Mouse (Mus musculus): ENCODE measurements around the gene Akr1d1. TPM values are rescaled to one million over a fixed set of nuclear protein-coding genes. Genes with fewer than 3 reads are reported as not detected.

Akr1d1 gene
- polyA plus RNA-seq, 1 experiment from 2014 or later: 0.08 TPM

DNA sequence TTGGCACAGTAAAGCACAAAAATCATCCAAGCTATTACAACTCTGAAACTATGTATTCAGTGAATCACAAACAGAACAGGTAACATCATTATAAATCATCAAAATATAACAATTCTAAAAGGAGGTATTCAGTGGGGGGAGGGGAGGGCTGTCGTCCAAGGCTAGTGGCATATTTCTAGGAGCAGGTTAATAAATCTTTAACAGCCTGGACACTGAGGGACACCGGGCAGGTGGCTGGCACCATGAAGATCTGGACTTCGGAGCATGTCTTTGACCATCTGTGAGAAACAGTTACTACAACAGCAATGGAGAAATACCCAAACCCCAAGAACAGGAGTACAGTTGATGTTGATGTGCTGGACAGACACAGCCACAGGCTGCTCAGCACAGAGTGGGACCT is 11.2 kb downstream of the Akr1d1 start:
- ATAC-seq (ENCODE audit: low FRiP score, low TSS enrichment): no peak
- WGBS: 68% methylated on average over 3 of the region's 3 CpGs
- no peak overlapping the region for H3K27ac ChIP-seq (ENCODE audit: low read depth, low read length)
- H3K4me1 ChIP-seq (ENCODE audit: control insufficient read depth, insufficient read depth, low read length): no peaks in the 10 kb centered on the region
- H3K9me3 ChIP-seq (ENCODE audit: control insufficient read depth, low read length): no peaks in the 10 kb centered on the region
- H3K36me3 ChIP-seq (ENCODE audit: control insufficient read depth, insufficient read depth, low read length): no peaks in the 10 kb centered on the region
- H3K4me2 ChIP-seq (replicated peaks; ENCODE audit: low read depth, low read length): no peak overlapping the region
- no peak overlapping the region for H3K4me3 ChIP-seq (ENCODE audit: low read length)
- no peak overlapping the region for H3K9ac ChIP-seq (ENCODE audit: low read depth, low read length)
- H3K27me3 ChIP-seq (ENCODE audit: control insufficient read depth, insufficient read depth, low read length): no peaks in the 10 kb centered on the region

DNA sequence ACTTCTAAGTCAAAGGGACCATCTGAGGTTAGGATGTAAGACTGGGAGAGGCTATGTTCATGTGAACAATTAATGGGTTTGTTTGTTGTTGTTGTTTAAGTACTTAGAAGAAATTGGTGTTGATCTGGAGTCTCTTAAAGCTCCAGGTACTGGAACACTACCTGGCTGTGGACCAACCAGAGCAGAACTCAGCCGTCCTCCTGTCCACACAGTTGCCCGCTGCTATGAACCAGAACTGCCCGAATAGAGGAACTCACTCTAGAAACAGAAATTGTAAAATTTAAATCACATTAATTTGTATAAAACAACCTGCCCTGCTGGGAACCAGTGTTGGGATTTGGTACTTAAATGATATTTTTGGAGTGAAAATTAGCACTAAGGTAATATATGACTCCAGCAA is 12.2 kb downstream of the Akr1d1 start:
- no peak overlapping the region for H3K9ac ChIP-seq (ENCODE audit: low read depth, low read length)
- no peak overlapping the region for H3K27ac ChIP-seq (ENCODE audit: low read depth, low read length)
- no peak overlapping the region for H3K4me2 ChIP-seq (replicated peaks; ENCODE audit: low read depth, low read length)
- no peak overlapping the region for H3K4me3 ChIP-seq (ENCODE audit: low read length)
- no peaks in the 10 kb centered on the region for H3K4me1 ChIP-seq (ENCODE audit: control insufficient read depth, insufficient read depth, low read length)
- no peaks in the 10 kb centered on the region for H3K36me3 ChIP-seq (ENCODE audit: control insufficient read depth, insufficient read depth, low read length)
- H3K9me3 ChIP-seq (ENCODE audit: control insufficient read depth, low read length): no peaks in the 10 kb centered on the region
- no peaks in the 10 kb centered on the region for H3K27me3 ChIP-seq (ENCODE audit: control insufficient read depth, insufficient read depth, low read length)
- WGBS: 100% methylated on average over 3 of the region's 3 CpGs
- no peak for ATAC-seq (ENCODE audit: low FRiP score, low TSS enrichment)

DNA sequence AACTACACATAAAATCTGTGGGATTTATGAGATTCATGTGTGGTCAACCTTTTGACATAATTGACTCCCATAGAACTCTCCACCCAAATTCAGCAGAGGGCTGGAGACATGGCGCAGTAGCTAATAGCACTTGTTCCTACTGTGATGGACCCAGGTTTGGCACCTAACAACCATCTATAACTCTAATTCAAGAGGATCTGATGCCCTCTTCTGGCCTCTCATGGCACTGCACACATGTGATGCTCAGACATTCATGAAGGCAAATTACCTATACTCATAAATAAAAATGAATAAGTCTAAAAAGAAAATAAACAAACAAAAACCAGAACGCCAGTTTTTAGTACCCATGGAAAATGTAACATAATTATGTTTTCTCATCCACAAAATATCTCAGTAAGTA is 22.8 kb downstream of the Akr1d1 start:
- no peaks in the 10 kb centered on the region for H3K27me3 ChIP-seq (ENCODE audit: control insufficient read depth, insufficient read depth, low read length)
- H3K9ac ChIP-seq (ENCODE audit: low read depth, low read length): no peak overlapping the region
- H3K4me3 ChIP-seq (ENCODE audit: low read length): no peak overlapping the region
- H3K9me3 ChIP-seq (ENCODE audit: control insufficient read depth, low read length): no peaks in the 10 kb centered on the region
- H3K4me2 ChIP-seq (replicated peaks; ENCODE audit: low read depth, low read length): no peak overlapping the region
- H3K4me1 ChIP-seq (ENCODE audit: control insufficient read depth, insufficient read depth, low read length): no peaks in the 10 kb centered on the region
- H3K27ac ChIP-seq (ENCODE audit: low read depth, low read length): no peak overlapping the region
- no peak for ATAC-seq (ENCODE audit: low FRiP score, low TSS enrichment)
- no peaks in the 10 kb centered on the region for H3K36me3 ChIP-seq (ENCODE audit: control insufficient read depth, insufficient read depth, low read length)
- WGBS: 87% methylated on average over 2 of the region's 2 CpGs

DNA sequence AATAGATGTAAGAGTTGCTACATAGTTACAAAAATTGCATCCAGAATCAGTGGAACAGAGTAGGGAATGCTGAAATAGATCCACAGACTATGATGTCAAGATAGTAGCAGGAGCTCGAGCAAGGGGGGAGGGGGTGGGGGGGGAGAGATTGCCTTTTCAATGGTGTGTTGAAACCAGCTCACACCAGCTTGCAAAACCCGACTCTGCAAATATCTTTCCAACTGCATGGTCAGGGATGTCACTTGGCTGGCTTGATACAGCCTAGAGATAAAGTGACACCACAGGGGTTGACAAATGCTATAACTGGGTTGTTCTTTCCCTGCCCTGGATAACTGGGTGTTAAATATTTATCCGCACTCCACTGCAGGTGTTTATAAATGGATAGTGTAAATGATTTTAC is 24.0 kb downstream of the Akr1d1 start:
- H3K27ac ChIP-seq (ENCODE audit: low read depth, low read length): no peak overlapping the region
- WGBS: 82% methylated on average over 3 of the region's 3 CpGs
- H3K36me3 ChIP-seq (ENCODE audit: control insufficient read depth, insufficient read depth, low read length): no peaks in the 10 kb centered on the region

DNA sequence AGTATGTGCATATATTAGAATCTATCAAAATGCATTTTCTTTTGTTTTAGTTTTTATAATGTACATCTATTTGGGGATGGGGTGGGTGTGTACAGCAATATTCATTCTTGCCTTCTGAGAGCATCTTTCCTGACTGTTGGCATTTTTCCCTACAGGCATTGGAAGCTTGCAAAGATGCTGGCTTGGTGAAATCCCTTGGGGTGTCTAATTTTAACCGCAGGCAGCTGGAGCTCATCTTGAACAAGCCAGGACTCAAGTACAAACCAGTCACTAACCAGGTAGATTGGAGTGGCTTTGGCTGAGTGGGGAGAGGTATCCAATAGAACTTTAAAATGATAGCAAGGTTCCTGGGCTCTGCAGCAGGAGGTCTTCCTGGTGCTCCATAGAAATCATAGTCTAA is 24.4 kb downstream of the Akr1d1 start:
- Histone ChIP-seq H3K9me3 (ENCODE audit: control insufficient read depth, low read length) (no peaks in the 10 kb centered on the region), H3K4me2 (replicated peaks; ENCODE audit: low read depth, low read length) (no peak overlapping the region), H3K9ac (ENCODE audit: low read depth, low read length) (no peak overlapping the region), H3K27ac (ENCODE audit: low read depth, low read length) (no peak overlapping the region), H3K36me3 (ENCODE audit: control insufficient read depth, insufficient read depth, low read length) (no peaks in the 10 kb centered on the region), H3K27me3 (ENCODE audit: control insufficient read depth, insufficient read depth, low read length) (no peaks in the 10 kb centered on the region), H3K4me1 (ENCODE audit: control insufficient read depth, insufficient read depth, low read length) (no peaks in the 10 kb centered on the region), H3K4me3 (ENCODE audit: low read length) (no peak overlapping the region)
- 81% methylated on average over 1 of the region's 1 CpGs for WGBS
- no peak for ATAC-seq (ENCODE audit: low FRiP score, low TSS enrichment)

More for the DNA sequence above, 24.0 kb downstream of the Akr1d1 start:
- Histone ChIP-seq H3K4me1 (ENCODE audit: control insufficient read depth, insufficient read depth, low read length) (no peaks in the 10 kb centered on the region), H3K9me3 (ENCODE audit: control insufficient read depth, low read length) (no peaks in the 10 kb centered on the region), H3K4me3 (ENCODE audit: low read length) (no peak overlapping the region), H3K4me2 (replicated peaks; ENCODE audit: low read depth, low read length) (no peak overlapping the region), H3K27me3 (ENCODE audit: control insufficient read depth, insufficient read depth, low read length) (no peaks in the 10 kb centered on the region), H3K9ac (ENCODE audit: low read depth, low read length) (no peak overlapping the region)
- ATAC-seq (ENCODE audit: low FRiP score, low TSS enrichment): no peak

DNA sequence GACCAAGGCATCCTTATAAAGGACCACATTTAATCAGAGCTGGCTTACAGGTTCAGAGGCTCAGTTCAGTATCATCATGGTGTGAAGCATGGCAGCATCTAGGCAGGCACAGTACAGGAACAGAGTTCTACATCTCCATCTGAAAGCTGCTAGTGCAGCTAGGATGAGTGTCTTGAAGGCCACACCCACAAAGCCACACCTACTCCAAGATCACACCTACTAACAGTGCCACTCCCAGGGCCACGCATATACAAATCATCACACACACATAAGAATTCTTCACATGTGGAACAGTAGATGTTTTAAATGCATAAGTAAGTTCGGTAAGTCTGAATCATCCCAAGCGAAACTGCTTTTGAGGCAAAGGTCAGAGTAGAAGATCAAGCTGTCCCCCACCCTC is 33.9 kb downstream of the Akr1d1 start:
- H3K4me1 ChIP-seq (ENCODE audit: control insufficient read depth, insufficient read depth, low read length): no peaks in the 10 kb centered on the region
- H3K4me3 ChIP-seq (ENCODE audit: low read length): no peak overlapping the region
- no peaks in the 10 kb centered on the region for H3K27me3 ChIP-seq (ENCODE audit: control insufficient read depth, insufficient read depth, low read length)
- no peak overlapping the region for H3K27ac ChIP-seq (ENCODE audit: low read depth, low read length)
- 69% methylated on average over 3 of the region's 3 CpGs for WGBS
- no peak overlapping the region for H3K4me2 ChIP-seq (replicated peaks; ENCODE audit: low read depth, low read length)
- no peak overlapping the region for H3K9ac ChIP-seq (ENCODE audit: low read depth, low read length)
- ATAC-seq (ENCODE audit: low FRiP score, low TSS enrichment): no peak
- H3K9me3 ChIP-seq (ENCODE audit: control insufficient read depth, low read length): no peaks in the 10 kb centered on the region
- no peaks in the 10 kb centered on the region for H3K36me3 ChIP-seq (ENCODE audit: control insufficient read depth, insufficient read depth, low read length)

DNA sequence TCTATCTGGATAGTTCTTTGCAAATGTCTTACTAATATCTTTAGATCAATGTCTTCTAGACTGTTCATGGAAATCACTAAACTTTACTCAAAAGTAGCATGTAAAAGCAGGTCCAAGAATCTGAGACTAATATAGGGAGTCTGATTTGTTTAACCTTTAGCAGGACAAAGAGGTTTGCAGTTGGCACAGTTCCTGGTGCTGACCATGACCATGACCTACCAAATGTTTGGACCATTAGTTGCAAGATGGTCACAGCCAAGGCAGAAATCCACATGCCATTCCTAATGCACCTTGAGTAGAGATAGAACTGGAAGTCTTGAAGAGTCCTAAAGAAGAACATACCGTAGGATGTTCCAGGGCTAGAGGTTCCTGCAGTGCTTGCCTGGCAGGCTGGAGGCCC is 37.4 kb downstream of the Akr1d1 start:
- no peaks in the 10 kb centered on the region for H3K9me3 ChIP-seq (ENCODE audit: control insufficient read depth, low read length)
- H3K9ac ChIP-seq (ENCODE audit: low read depth, low read length): no peak overlapping the region
- no peak for ATAC-seq (ENCODE audit: low FRiP score, low TSS enrichment)
- no peak overlapping the region for H3K4me2 ChIP-seq (replicated peaks; ENCODE audit: low read depth, low read length)
- H3K36me3 ChIP-seq (ENCODE audit: control insufficient read depth, insufficient read depth, low read length): no peaks in the 10 kb centered on the region
- no peak overlapping the region for H3K27ac ChIP-seq (ENCODE audit: low read depth, low read length)
- no peaks in the 10 kb centered on the region for H3K4me1 ChIP-seq (ENCODE audit: control insufficient read depth, insufficient read depth, low read length)
- H3K27me3 ChIP-seq (ENCODE audit: control insufficient read depth, insufficient read depth, low read length): no peaks in the 10 kb centered on the region
- 93% methylated on average over 1 of the region's 1 CpGs for WGBS
- no peak overlapping the region for H3K4me3 ChIP-seq (ENCODE audit: low read length)

DNA sequence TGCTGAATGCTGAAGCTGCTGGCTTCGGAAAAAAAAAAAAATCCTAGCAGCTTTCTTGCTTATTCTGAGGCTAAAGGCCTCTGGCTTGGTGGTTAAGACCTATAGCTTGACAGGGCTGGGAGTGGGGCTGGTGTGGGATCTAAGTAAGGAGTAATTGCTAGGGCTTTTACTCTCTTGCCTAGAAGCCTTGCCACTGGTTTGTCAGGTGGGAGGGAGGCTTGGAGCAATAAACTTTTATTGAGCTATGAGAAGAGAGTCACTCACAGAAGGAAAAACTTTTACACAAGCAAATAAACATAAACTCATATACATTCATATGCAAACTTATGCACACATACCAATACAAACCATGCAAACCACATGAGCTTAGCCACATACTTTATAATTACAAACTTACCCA is 42.0 kb downstream of the Akr1d1 start:
- Histone ChIP-seq H3K27ac (ENCODE audit: low read depth, low read length) (peak overlapping the region; percentile 66), H3K36me3 (ENCODE audit: control insufficient read depth, insufficient read depth, low read length) (no peaks in the 10 kb centered on the region), H3K4me1 (ENCODE audit: control insufficient read depth, insufficient read depth, low read length) (no peaks in the 10 kb centered on the region), H3K27me3 (ENCODE audit: control insufficient read depth, insufficient read depth, low read length) (no peaks in the 10 kb centered on the region), H3K9ac (ENCODE audit: low read depth, low read length) (no peak overlapping the region), H3K4me3 (ENCODE audit: low read length) (no peak overlapping the region), H3K9me3 (ENCODE audit: control insufficient read depth, low read length) (no peaks in the 10 kb centered on the region), H3K4me2 (replicated peaks; ENCODE audit: low read depth, low read length) (no peak overlapping the region)
- WGBS: 12% methylated on average over 1 of the region's 1 CpGs
- ATAC-seq (ENCODE audit: low FRiP score, low TSS enrichment): no peak

DNA sequence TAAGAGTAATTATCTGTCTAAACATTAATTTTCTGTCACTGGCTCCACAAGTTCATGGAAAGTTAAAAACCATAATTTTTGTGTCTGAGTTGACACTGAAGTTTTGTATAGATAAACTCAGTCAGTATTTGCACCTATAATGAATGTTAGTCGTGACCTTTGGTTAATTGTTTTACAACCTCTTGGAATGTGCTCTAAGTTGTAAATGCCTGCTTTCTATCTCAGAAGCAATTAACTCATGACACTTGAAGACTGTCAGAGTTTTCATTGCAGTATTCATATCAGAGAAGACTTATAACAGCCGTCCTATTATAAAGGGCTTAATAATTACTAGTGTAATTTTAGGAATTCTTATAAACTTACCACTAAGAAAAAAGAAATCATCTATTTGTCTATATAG is 43.0 kb downstream of the Akr1d1 start:
- H3K27me3 ChIP-seq (ENCODE audit: control insufficient read depth, insufficient read depth, low read length): no peaks in the 10 kb centered on the region
- 18% methylated on average over 2 of the region's 2 CpGs for WGBS

DNA sequence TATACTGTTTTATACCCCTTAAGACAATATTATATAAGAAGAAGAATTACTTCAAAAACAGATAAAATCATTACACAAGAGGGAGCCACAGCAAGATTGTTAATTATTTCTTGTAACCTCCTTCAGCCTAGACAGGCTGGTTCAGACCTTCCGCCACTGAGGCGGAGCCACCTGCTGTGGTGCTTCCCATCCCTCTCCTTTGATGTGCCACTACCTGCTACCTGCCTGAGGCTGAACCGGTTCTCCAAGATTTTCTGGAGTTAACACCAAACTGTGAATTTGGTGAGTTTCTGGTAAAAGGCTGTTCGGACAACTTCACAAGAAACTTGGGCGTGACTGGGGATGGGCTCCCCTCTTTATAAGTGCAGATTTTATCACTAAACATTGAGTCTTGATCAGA is 50.5 kb downstream of the Akr1d1 start:
- Histone ChIP-seq H3K27ac (ENCODE audit: low read depth, low read length) (no peak overlapping the region), H3K4me2 (replicated peaks; ENCODE audit: low read depth, low read length) (no peak overlapping the region), H3K9me3 (ENCODE audit: control insufficient read depth, low read length) (no peaks in the 10 kb centered on the region), H3K4me3 (ENCODE audit: low read length) (no peak overlapping the region), H3K4me1 (ENCODE audit: control insufficient read depth, insufficient read depth, low read length) (no peaks in the 10 kb centered on the region), H3K27me3 (ENCODE audit: control insufficient read depth, insufficient read depth, low read length) (no peaks in the 10 kb centered on the region), H3K36me3 (ENCODE audit: control insufficient read depth, insufficient read depth, low read length) (no peaks in the 10 kb centered on the region), H3K9ac (ENCODE audit: low read depth, low read length) (no peak overlapping the region)
- WGBS: 57% methylated on average over 5 of the region's 5 CpGs
- no peak for ATAC-seq (ENCODE audit: low FRiP score, low TSS enrichment)

More for the DNA sequence above, 43.0 kb downstream of the Akr1d1 start:
- no peak overlapping the region for H3K4me2 ChIP-seq (replicated peaks; ENCODE audit: low read depth, low read length)
- no peaks in the 10 kb centered on the region for H3K36me3 ChIP-seq (ENCODE audit: control insufficient read depth, insufficient read depth, low read length)
- H3K9me3 ChIP-seq (ENCODE audit: control insufficient read depth, low read length): no peaks in the 10 kb centered on the region
- no peak overlapping the region for H3K9ac ChIP-seq (ENCODE audit: low read depth, low read length)
- no peak overlapping the region for H3K27ac ChIP-seq (ENCODE audit: low read depth, low read length)
- ATAC-seq (ENCODE audit: low FRiP score, low TSS enrichment): peak; percentile 20; the same call in 1 of the 2 replicates
- no peaks in the 10 kb centered on the region for H3K4me1 ChIP-seq (ENCODE audit: control insufficient read depth, insufficient read depth, low read length)
- no peak overlapping the region for H3K4me3 ChIP-seq (ENCODE audit: low read length)

All from kidney, embryonic 14.5 days (tissue).